Mouse (Mus musculus) liver, adult 2 months (tissue): ENCODE data around the gene Numbl.

Experiments
- CTCF ChIP-seq: fragments of 200-500 bp; IDR thresholded peaks from 2 replicates; pipeline ENCODE4 v1.5.1; 2011; ENCODE audit warnings: low read depth, low read length, control low read depth
- POLR2A ChIP-seq: fragments of 200-500 bp; IDR thresholded peaks from 2 replicates; pipeline ENCODE4 v1.6.1; 2011; ENCODE audit warnings: low read length, control low read depth; ENCODE audit not compliant: insufficient read depth; ENCODE audit errors: extremely low read depth

GRCm38 (mm10) chr7:27285698-27286066, 27.4 kb downstream of the Numbl start:
- TF ChIP-seq CTCF (peak; percentile 49; the same call in 1 of the 2 replicates), POLR2A (no peak)
